Mouse (Mus musculus): Measurements from ENCODE around the gene Spsb2.
A peak's percentile ranks its signal among the peaks of the same experiment; 100 is the strongest.
"Not testable (repeated sequence)": the region's sequence is repeated elsewhere in the genome, so short reads cannot be mapped to it uniquely, and the experiment has no call there.

Gene Spsb2

DNA sequence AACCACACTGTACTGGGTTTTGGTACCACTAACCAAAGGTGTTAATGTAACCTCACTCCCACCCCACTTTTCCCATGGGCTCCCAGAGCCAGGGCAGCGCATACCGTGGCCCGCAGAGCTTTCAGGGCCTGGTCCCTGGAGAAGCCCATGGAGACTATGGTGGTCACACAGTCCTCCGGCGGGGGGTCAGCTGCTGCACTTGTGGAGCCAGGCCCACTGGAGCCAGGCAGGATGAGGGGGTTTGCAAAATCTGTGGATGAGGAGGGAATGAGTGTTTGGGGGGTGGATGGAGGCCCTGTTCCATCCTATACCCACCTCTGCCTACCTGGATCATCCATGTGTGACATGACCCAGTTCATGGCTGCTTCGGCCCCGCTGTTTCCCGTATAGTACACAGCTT lies 9.1 kb downstream of the Spsb2 start:
- DNase-seq = no peak

DNA sequence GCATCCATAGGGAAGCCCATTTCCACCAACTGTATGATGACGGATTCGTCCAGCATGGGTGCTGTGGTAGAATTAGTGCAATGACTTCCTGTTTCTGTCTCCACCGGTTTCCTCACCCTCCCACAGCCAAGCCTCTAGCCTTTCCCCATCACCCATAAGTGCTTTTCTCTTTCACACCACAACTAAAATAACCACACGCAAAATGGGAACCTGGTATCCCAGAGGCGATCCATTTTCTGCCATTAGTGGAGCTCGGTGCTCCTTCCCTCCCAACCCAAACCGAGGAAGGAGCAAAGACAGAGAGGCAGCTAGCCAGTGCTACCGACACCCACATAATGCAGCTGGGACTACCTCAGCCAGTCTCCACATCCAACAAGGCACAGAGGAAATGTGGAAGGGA lies 9.5 kb downstream of the Spsb2 start:
- DNase-seq = no peak

DNA sequence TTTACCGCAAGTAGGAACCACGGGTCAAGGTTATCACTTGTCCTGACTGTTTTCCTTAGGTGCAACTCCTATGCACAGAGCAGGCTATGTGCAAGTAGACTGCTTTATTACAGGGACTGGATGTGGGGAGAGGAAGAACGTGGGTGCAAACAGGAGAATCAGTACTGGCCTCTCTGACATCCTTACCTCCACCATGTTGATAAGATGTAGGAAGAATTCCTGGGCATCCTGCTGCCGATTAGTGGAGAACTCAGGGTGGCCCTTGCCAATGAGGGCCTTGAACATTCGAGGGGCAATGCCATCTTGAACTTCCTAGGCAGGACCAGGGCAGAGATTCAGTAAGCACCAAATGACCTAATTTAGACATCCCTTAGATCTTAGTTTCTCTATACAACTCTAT lies 12.4 kb downstream of the Spsb2 start:
- DNase-seq = no peak

DNA sequence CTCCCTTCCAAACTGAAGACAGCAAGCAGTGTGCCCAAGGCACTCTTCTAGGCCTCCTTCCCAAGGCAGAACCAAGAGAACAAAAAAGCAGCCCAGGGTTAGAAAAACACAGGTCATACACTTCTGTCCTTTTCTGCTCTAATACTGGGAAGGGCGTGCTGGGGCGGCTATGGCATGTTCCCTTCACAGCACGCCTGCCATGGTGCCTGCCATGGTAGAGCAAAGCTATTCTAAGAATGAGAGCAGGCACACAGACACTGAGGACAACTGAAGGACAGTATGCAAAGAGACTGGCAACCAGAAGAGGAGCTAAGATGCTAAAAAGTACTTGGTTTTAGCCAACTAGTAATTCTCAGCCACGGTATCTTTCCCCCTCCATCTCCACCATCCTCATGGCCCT lies 13.6 kb downstream of the Spsb2 start:
- no peak for DNase-seq

DNA sequence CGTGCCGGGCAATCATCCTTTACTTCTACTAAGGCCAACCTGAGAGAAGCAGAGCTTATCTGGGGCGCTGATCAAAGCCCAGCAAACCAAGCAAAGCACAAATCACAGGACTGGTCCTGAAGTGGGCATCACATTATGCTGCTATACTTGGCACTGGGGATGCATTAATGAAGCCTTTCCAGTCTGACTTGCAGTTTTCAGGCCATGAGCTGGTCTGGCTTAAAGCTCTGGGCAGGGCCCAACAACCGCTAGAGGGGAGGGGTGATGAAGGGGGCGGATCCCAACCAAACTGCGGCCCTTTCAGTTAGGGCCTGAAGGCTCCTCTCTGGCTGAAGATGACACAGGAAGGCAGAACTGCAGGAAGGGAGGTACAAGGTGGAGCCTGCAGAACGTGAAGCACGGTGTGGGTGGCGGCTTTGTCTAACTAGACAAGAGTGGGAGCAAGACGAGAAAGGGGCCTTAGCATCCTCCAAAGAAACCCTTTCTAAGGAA lies 19.7 kb downstream of the Spsb2 start:
- peak; percentile 53 to 75 for DNase-seq

DNA sequence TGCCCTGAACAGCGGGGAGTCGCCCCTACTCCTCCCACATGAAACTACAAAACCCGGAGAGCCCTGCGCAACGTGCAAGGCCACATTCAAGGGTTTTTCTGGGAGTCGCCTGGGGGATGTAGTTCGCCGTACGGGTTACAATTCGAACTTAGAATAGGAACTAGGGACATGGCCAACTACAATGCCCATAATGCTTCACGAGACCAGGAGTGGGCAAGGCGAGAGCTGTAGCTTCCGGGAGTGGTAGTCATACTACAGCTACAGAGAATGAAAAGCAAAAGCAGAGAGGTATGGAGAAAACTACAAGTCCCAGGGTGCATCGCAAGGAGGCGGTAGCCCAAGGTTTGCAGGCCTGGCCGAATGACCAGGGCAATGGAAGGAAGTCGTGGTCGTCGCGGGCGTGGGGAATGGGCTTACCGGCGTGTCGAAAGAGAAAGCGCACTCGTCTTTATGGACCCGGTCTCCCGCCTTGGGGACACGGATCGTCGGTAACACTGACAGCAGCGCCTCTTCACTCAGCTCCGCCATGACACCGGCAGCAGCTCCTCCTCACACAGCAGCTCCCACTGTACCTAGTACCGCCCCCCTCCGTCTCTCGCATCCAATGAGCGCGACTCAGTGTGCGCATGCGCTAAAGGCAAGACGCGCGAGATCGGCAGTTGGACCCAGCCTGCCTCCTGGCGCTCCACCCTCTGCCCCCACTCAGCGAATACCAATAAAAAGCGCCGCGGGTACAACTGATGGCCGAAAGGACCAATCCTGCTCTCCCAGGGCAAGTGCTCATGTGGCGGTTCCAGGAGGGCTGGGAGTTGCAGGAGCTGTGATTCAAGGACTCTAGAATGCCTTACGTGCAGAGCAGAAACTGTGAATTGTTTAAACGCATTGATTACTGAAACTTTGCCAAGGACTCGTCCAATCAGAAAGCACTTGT lies 20.7 kb downstream of the Spsb2 start, which contains the start of the genes Usp5 and Cdca3:
TSS of gene Usp5 (minus strand) at position 617 of the 931 bp plus-strand sequence.
TSS of gene Cdca3 (plus strand) at position 680 of the 931 bp plus-strand sequence.
- DNase-seq = peak; percentile 98 to 100

DNA sequence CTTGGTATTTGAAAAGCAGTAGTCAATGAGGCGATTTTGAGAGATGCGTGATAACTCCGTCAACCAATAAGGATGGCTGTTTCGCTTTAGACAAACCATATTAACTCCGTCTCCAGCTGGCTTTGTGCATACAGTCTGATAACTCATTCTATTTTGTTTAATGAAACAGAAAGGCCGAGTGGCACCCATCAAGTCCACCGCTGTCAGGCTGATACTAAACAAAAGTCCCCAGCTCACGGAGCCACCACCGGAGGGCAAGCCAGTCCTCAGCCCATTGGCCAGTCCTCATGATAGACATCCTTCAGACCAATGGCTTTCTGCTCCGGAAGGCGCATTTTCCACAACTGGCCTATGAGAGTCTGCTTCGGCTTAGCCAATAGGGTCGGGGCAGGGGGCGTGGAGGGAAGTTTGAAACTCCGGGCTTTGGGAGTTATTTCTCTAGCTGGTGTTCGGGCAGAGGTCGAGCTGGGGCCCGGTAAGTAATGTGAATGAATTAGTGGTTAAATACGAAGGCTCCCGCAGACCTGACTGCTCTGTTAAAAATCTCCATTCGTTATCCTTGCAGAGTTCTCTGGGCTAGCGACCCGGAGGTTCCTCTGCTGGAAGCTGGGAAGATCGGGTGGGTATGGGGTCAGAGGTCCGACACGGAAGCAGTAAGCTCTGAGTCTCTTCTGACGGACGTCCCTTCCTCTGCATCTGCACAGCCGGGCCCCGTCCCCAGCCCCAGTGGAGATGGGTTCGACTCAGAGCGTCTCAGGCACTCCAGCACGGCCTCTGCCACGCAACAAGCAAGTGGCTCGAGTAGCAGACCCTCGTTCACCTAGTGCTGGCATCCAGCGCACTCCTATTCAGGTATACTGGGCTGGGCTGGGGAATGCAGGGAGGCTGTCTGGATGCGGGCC lies 21.6 kb downstream of the Spsb2 start:
- peak; percentile 96 to 98 for DNase-seq

DNA sequence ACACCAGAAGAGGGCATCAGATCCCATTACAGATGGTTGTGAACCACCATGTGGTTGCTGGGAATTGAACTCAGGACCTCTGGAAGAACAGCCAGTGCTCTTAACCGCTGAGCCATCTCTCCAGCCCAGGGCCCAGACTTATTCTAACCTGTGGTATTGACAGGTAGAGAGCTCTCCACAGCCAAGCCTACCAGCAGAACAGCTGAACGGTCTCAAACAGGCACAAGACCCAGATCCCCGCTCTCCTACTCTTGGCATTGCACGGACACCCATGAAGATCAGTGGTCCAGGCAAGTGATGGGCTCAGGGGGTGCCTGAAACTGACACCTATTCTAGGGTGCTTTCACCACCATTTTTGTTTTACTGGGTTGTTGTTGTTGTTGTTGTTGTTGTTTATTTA lies 22.7 kb downstream of the Spsb2 start:
- not testable (repeated sequence) for DNase-seq

DNA sequence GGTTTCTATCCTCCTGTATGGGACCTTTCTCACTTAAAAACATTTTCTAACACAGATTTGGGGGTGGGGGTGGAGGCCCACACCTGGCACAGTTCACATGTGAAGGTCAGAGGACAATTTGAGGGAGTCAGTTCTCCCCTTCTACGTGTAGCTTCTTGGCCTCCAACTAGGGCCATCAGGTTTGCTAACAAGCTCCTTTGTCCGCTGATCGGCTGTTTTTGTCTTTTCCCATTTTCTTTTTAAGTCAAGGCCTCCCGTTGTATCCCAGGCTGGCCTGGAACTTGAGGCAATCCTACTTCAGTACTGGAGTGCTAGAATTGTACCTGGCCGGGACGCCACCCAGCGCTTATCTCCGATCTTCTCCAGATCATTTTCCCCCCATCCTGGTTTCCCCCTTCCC lies 23.2 kb downstream of the Spsb2 start:
- DNase-seq = no peak

DNA sequence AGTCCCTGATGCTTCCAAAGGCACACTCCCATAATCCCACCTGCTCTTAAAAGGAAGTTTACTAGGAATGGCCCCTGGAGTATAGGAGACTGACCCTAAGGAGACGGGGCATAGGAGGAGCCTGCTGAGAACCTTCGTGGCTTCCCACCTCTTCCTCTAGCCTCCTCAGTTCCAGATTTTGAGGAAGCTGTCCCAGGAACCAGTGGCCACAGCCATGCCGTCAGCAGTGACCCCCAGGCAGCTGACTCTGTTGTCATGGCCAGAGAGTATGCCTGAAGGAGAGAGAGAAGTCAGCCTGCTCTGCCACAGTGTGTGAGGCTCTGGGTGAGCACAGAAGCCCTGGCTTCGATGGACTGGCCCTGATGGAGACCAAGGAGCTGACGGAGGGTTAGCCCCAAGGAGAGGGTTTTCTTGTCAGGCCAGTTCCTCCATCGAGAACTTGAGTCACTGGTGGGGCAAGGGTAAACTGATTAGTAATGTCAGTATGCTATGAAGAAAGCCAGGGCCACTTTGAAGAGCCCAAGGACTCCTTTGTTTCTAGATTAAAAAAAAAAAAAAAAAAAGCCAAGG lies 26.1 kb downstream of the Spsb2 start:
- no peak for DNase-seq

DNA sequence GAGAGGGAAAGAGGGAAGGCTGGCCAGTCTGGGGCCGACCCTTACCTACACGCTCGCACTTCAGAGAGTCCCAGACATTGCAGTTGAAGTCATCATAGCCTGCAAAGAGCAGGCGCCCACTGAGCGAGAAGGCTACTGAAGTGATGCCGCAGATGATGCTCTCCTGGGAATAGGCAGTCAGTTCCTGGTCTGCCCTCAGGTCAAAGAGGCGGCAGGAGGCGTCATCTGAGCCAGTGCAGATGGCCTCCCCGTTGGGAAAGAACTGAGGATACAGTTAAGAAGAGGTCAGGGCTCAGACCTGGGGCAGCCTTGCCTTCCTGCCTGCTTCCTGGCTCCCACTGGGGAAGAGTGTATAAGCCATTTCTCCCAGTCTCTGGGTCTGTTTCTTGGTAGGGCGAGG lies 27.1 kb downstream of the Spsb2 start:
- no peak for DNase-seq

DNA sequence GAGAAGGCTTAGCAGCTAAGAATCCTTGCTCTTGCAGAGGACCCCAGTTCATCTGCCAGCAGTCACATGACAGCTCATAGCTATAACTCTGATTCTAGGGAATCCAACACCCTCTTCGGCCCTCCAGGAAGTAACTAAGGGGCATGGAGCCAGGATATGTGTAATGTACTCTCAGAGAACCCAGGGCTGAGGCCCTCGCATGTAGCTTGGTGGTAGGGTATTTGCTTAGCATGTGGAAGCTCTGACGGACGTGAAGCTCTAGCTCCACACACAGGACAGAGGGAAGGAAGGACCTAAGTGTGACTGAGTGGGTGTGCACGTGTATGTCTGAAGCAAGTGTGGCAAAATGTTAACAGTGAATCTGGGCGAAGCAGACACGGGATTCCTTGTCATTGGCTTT lies 27.9 kb downstream of the Spsb2 start:
- DNase-seq = no peak

DNA sequence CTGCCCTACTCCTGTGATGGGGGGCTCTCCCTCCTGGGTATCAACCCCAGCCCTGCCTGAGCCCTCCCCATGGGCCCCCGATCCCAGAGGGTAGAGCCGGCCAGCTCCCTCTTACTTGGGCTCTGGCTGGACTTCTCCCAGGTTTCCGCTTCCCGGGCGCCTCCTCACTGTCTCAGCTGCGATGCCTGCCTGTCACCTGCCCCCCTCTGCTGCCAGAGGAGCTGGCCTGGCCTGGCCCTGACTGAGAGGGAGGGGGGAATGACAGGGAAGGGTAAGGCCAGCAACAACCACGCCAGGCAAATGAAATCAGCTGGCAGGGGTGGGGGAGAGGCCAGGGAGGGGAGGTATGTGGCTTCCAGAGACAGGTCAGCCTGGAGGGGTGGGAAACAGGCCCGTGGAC lies 31.3 kb downstream of the Spsb2 start:
- no peak for DNase-seq

DNA sequence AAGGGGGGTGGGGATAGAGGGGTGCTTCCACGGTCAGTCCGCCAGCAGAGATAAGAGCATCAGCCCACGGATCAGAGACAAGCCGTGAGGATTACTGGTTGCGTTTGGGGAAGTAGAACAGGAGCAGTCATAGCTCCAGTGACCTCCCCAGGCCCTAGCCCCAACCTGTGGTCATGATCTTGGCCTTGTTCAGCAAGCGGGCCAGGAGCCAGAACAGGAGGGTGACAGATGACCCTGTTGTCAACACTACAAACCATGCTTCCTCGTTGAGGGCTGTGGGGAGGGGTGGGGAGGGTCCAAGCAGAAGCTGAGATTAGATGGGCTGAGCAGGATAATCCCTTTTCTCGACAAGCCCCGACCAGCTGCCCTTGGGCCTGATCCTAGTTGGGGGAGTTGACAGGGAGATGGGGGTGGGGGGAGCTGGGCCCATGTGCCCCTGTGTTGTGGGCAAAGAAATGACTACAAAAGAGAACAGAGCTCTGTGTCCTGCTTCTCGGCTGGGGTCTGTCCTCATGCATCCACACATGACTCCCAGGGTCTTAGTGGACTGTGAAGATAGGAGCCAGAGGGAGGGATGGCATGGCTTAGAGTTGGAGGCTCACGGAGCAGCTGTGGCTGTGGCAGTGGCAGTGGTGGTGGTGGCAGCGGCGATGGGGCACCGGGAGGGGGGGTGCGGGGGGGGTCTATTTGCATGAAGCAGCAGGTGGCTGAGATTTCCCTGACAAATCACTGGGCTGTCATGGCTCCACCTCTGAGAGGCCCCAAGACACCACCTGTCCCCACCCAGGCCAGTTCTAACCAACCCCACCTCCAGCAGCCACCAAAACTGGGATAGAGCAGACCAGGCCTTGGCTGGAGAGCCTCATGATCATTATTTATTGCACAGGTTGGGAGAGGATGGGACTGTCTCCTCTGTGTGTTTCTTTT lies 32.0 kb downstream of the Spsb2 start, which contains the start of gene Gnb3:
TSS of gene Gnb3 (minus strand) at position 35 of the 927 bp plus-strand sequence.
- no peak for DNase-seq

DNA sequence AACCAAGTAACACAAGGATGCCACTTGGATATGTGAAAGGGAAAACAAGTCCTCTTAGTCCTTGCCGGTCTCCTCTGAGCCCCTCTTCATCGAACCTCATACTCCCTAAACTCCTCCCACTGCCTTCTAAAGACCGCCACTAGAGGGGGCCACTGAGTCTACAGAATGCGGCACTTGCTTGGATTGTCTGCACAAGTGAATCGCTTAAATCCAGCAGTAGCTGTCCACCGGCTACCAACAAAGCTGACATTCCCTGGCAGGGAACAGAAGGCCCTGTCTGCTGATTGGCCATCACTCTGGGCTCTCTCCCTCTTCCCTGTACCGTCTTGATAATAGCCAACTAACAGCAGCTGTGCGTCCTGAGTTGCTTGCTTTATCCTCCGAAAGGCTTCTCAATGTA lies 38.8 kb downstream of the Spsb2 start:
- peak; percentile 87 to 93 for DNase-seq

DNA sequence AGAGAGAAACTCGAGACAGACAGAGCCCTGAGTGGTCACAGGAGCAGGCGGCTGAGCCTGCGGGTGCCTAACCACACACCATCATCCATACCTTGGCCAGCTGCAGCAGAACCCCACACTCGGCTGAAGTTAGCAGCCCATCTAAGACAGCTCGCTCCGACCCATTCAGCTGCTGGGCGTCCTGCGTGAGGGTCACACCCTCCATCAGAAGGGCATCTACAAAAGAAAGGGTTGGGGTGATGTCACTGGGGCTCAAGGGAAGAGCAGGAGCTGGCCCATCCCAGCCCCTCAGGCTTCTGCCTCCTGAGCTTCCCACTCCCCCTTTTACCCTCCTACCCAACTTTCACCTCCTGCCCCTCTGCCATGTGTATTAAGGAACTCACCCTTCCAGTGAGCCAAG lies 42.1 kb downstream of the Spsb2 start:
- no peak for DNase-seq

DNA sequence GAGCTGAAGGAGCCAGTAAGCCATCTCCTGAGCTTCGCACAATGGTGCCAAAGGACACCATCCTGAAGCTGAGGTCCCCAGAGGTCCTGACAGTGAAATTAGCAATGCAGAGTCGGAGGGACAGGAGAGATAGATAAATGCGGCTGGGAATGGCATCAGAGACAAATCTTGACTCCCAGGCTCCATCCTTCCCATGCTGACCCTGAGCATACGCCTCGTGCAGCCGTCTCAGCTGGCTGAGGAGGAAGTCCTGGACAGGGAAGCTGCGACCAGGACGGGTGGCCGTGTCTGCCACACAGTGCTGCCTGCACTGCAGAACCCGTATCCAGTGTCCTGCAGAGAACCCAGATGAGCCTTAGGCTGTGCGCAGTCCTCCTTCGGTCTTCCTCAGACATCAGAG lies 46.2 kb downstream of the Spsb2 start:
- DNase-seq = no peak

DNA sequence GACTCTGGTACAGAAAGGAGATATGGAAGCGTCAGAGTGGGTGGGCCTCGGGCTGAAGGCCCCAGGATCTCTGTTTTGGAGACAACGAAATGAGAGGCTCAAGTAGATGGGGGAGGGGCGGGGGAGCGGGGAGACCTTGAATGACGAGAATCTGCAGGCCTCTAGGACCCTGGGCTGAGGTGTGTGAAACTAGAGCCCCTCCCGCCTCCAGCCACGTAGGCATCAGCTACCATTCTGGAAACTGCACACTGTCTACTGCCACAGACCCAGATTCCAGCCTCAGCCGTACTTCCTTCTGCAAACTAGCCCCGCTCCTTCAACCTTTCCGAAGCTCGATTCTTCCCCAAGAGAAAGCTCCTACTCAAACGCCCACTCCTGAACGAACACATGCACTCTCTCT lies 47.9 kb downstream of the Spsb2 start:
- no peak for DNase-seq

DNA sequence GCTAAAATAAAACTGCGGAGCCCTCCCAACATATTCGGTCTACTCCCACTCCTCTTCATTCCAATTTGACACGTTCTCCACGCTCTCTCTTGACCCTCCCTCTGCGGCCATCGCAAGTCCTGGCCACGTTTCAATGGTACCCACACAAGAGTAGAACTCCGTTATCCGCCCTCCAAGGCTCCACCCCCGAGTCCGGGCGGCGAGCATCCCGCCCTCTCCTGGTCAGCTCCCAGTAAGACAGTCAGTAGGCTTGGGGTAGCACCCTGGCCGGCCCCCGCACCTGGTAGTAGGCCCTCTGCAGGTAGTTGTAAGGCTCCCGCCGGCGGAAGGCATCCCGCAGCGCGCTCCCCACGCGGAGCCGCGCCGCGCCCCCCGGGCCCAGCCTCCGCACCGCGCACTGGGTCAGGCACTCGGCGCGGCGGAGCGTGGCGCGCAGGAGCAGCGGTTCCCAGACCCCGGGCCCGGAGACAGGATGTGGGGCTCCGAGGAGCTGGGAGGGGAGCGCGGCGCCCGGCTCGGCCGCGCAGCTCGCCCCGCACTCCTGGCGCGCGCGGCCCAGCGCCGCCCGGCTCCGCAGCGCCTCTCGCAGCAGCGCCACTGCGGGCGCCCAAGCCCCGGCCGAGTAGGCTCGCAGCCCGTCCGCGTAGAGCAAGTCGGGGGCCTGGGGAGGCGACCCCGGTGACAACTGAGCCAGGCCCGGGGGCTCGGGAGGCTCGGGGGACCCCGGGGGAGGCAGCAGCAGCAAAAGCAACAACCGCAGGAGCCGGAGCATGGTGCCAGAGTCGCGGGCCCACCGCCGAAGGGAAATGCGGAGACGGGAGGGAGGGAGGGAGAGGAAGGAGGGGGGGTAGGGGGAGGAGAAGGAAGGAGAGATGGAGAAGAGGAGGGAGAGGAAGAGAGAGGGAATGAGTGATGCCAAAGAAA lies 48.7 kb downstream of the Spsb2 start, which contains the start of gene P3h3:
TSS of gene P3h3 (minus strand) at position 837 of the 924 bp plus-strand sequence.
- peak; percentile 76 to 87 for DNase-seq

DNA sequence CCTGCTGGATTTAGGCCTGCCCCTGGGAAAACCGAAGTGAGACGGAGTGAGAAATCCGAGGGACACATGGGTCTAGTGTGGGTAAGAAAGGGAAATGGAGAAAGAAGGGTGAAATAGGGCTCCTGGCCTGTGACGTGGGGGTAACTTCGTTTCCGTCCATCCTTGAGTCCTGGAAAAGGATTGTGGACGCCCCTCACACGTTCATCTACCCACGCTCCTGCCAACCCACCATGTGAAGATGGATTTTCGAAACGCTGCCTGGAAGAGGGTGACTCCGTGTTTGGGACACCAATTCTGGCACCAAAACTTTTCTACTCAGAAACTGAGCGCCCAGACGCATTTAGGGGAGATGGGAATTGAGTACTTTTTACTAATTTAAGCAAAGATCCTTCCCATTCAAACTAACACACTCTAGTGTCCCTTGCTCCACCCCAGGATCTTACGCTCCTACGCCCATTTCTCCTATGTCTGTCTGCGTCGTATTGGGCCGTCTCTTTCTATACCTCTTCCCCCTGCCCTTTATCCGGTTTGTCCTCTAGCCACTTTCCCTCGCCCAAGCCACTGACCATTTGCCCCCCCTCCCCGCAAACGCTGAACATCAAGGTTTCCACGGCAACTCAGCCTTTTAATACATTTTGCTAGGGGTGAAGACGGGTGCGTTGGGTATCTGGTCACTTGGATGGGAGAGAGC lies 49.5 kb downstream of the Spsb2 start:
- DNase-seq = no peak
